In genomic region chr4:106707957-106708356, GRCm38 (mm10) we compare ENCODE assay signal across 9 mouse cellular contexts. TPM values are rescaled to one million over a fixed set of nuclear protein-coding genes. Genes with fewer than 3 reads are reported as not detected.
DNase-seq lines count a peak whose midpoint lies in the region; ATAC-seq lines count a peak whose summit lies in the region.
"Had no signal": no experiment of that assay in that cellular context is flagged by ENCODE, and none has a peak within 500 bp of the region (broad histone marks: within the 10 kb centered on the region; RNA-seq: fewer than 3 reads in every experiment).

No protein-coding gene starts in this region.

- H3K9ac ChIP-seq in kidney, embryonic 15.5 days = no peak overlapping the region
- H3K9ac ChIP-seq in forebrain, embryonic 16.5 days (replicated peaks; ENCODE audit: low read depth, low read length) = no peak overlapping the region
- peak overlapping the region; percentile 6; the same call in 1 of the 2 replicates for H3K9ac ChIP-seq in midbrain, embryonic 14.5 days (replicated peaks; ENCODE audit: low read length)

- WGBS in kidney, embryonic 15.5 days = 35% methylated on average over 5 of the region's 5 CpGs
- 69% methylated on average over 5 of the region's 5 CpGs for WGBS in forebrain, embryonic 16.5 days
- WGBS in midbrain, embryonic 14.5 days = 41% methylated on average over 5 of the region's 5 CpGs

- no peak overlapping the region for H3K27ac ChIP-seq in kidney, embryonic 15.5 days
- H3K27ac ChIP-seq in forebrain, embryonic 16.5 days (ENCODE audit: low read length) = no peak overlapping the region
- no peak overlapping the region for H3K27ac ChIP-seq in midbrain, embryonic 14.5 days (replicated peaks; ENCODE audit: low read depth, low read length)

- H3K4me3 ChIP-seq in kidney, embryonic 15.5 days (replicated peaks) = 0 out of 2 replicates have a peak overlapping the region, but pooled peaks have one; percentile 5
- H3K4me3 ChIP-seq in forebrain, embryonic 16.5 days (replicated peaks; ENCODE audit: low read length) = no peak overlapping the region
- no peak overlapping the region for H3K4me3 ChIP-seq in midbrain, embryonic 14.5 days (replicated peaks; ENCODE audit: low read depth, low read length)

- no peaks in the 10 kb centered on the region for H3K36me3 ChIP-seq in kidney, embryonic 15.5 days
- H3K36me3 ChIP-seq in forebrain, embryonic 16.5 days (ENCODE audit: control insufficient read depth, insufficient read depth) = no peaks in the 10 kb centered on the region
- no peaks in the 10 kb centered on the region for H3K36me3 ChIP-seq in midbrain, embryonic 14.5 days (ENCODE audit: control insufficient read depth, insufficient read depth, low read length)

- intact Hi-C loops in left cerebral cortex, postnatal 36 days (cut with DNase I) = loop anchor here (1.0 kb wide), 2 partner anchors 78 to 94 kb away; no protein-coding TSS in a partner anchor

- peaks cover 14% of the 10 kb centered on the region for H3K4me1 ChIP-seq in kidney, embryonic 15.5 days
- peaks cover 18% of the 10 kb centered on the region for H3K4me1 ChIP-seq in forebrain, embryonic 16.5 days (replicated peaks; ENCODE audit: control insufficient read depth, insufficient read depth, low read length)
- H3K4me1 ChIP-seq in midbrain, embryonic 14.5 days (ENCODE audit: control insufficient read depth, insufficient read depth, low read length) = peaks cover 10% of the 10 kb centered on the region

- H3K27me3 ChIP-seq in kidney, embryonic 15.5 days = no peaks in the 10 kb centered on the region; the same call in 1 of the 2 replicates
- H3K27me3 ChIP-seq in forebrain, embryonic 16.5 days (replicated peaks; ENCODE audit: control insufficient read depth, insufficient read depth, low read length) = no peaks in the 10 kb centered on the region
- H3K27me3 ChIP-seq in midbrain, embryonic 14.5 days (ENCODE audit: control insufficient read depth, insufficient read depth, low read length) = no peaks in the 10 kb centered on the region; the same call in 1 of the 2 replicates

- ATAC-seq in kidney, embryonic 15.5 days (replicated peaks; ENCODE audit: low FRiP score) = no peak
- peak; percentile 4; the same call in 1 of the 2 replicates for ATAC-seq in forebrain, embryonic 16.5 days
- no peak for ATAC-seq in midbrain, embryonic 14.5 days (ENCODE audit: low FRiP score, low TSS enrichment)

- DNase-seq in kidney, postnatal 25 days = no peak
- peak; percentile 18 for DNase-seq in WW6 (ENCODE audit: low read depth, low spot score)
- DNase-seq in midbrain, embryonic 14.5 days = no peak
- DNase-seq in ovary, postnatal 14 days (ENCODE audit: low spot score) = no peak
- DNase-seq in right cerebral cortex, postnatal 14 days = no peak
- no peak for DNase-seq in left cerebral cortex, postnatal 36 days (ENCODE audit: low spot score in 2 of 2)

- H3K9me3 ChIP-seq in kidney, embryonic 15.5 days (replicated peaks) = no peaks in the 10 kb centered on the region
- H3K9me3 ChIP-seq in forebrain, embryonic 16.5 days (ENCODE audit: control insufficient read depth, low read length) = no peaks in the 10 kb centered on the region
- no peaks in the 10 kb centered on the region for H3K9me3 ChIP-seq in midbrain, embryonic 14.5 days (ENCODE audit: control insufficient read depth, low read length)

- H3K4me2 ChIP-seq in kidney, embryonic 15.5 days = peak overlapping the region; percentile 46
- no peak overlapping the region for H3K4me2 ChIP-seq in forebrain, embryonic 16.5 days (ENCODE audit: low read length)
- H3K4me2 ChIP-seq in midbrain, embryonic 14.5 days (ENCODE audit: low read length) = no peak overlapping the region

RNA-seq across cellular contexts. Expression of gene Mroh7, which starts 22.8 kb away (rescaled TPM):
- polyA plus RNA-seq in kidney, embryonic 15.5 days (2015; fragmentation: Nextera tagmentation; extraction: Ambion mirVana) = 0.52 and 0.57 TPM in 2 replicates
- polyA plus RNA-seq in forebrain, embryonic 16.5 days (2015; fragmentation: Nextera tagmentation; extraction: Ambion mirVana) = 0.29 and 0.38 TPM in 2 replicates
- polyA plus RNA-seq in midbrain, embryonic 14.5 days (2014; fragmentation: Nextera tagmentation; extraction: Ambion mirVana) = 0.26 and 0.43 TPM in 2 replicates
- total RNA-seq in left cerebral cortex, postnatal 36 days (2021) = 1 to 10 TPM; 2.2 to 4.1 TPM
- total RNA-seq: megakaryocyte-erythroid progenitor cell, adult 5-6 weeks had no signal

RNA-seq across cellular contexts. Expression of gene Fam151a, which starts 25.7 kb away (rescaled TPM):
- polyA plus RNA-seq in kidney, embryonic 15.5 days (2015; fragmentation: Nextera tagmentation; extraction: Ambion mirVana) = 5.3 and 5.7 TPM in 2 replicates
- polyA plus RNA-seq in forebrain, embryonic 16.5 days (2015; fragmentation: Nextera tagmentation; extraction: Ambion mirVana) = not detected in 2 replicates
- polyA plus RNA-seq in midbrain, embryonic 14.5 days (2014; fragmentation: Nextera tagmentation; extraction: Ambion mirVana) = not detected in 2 replicates
- not detected for total RNA-seq in left cerebral cortex, postnatal 36 days (2021)
- total RNA-seq: megakaryocyte-erythroid progenitor cell, adult 5-6 weeks had no signal

RNA-seq across cellular contexts. Expression of gene Ttc4, which starts 29.2 kb away (rescaled TPM):
- 98.1 and 104 TPM in 2 replicates for polyA plus RNA-seq in kidney, embryonic 15.5 days (2015; fragmentation: Nextera tagmentation; extraction: Ambion mirVana)
- 133 and 152 TPM in 2 replicates for polyA plus RNA-seq in forebrain, embryonic 16.5 days (2015; fragmentation: Nextera tagmentation; extraction: Ambion mirVana)
- 104 and 121 TPM in 2 replicates for polyA plus RNA-seq in midbrain, embryonic 14.5 days (2014; fragmentation: Nextera tagmentation; extraction: Ambion mirVana)
- 10 to 100 TPM; 40.4 to 47.7 TPM for total RNA-seq in left cerebral cortex, postnatal 36 days (2021)

RNA-seq across cellular contexts. Expression of gene Pars2, which starts 57.1 kb away (rescaled TPM):
- polyA plus RNA-seq in kidney, embryonic 15.5 days (2015; fragmentation: Nextera tagmentation; extraction: Ambion mirVana) = 13.4 and 14.8 TPM in 2 replicates
- 12.6 and 12.8 TPM in 2 replicates for polyA plus RNA-seq in forebrain, embryonic 16.5 days (2015; fragmentation: Nextera tagmentation; extraction: Ambion mirVana)
- 7.8 and 8.8 TPM in 2 replicates for polyA plus RNA-seq in midbrain, embryonic 14.5 days (2014; fragmentation: Nextera tagmentation; extraction: Ambion mirVana)
- total RNA-seq in left cerebral cortex, postnatal 36 days (2021) = 1 to 10 TPM; 5.6 to 5.8 TPM
